ENCODE assay signal across 8 mouse cellular contexts in the genomic region with DNA sequence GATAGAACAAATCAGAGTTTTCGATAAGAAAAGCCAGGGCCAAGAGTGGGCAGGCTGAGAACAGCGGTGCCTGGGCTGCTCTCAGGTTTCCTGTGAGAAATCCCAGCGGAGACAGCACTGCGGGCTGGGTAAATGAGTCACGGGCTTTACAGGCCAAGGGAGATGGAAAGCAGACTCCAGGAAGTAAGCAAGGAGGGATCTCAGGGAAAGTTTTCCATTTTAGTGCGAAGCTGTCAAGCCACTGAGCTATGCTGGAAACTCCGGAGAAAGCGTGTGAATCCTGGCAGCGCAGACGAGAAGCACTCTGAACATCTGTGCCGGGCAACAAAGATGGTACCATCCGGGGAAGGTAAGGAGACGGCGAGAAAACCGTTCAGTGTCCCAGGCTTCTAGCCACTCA. TPM values are rescaled to one million over a fixed set of nuclear protein-coding genes. Genes with fewer than 3 reads are reported as not detected.
DNase-seq lines count a peak whose midpoint lies in the region; ATAC-seq and TF ChIP-seq lines count a peak whose summit lies in the region.

No protein-coding gene starts in this region.

- H3K27ac ChIP-seq in liver, embryonic 12.5 days, result 0 out of 2 replicates have a peak overlapping the region, but pooled peaks have one; percentile 28
- no peak overlapping the region for H3K27ac ChIP-seq in liver, postnatal 0 days (ENCODE audit: low read depth)
- H3K27ac ChIP-seq in heart, embryonic 16.5 days (ENCODE audit: low read length), result peak overlapping the region; percentile 61
- H3K27ac ChIP-seq in stomach, embryonic 14.5 days (ENCODE audit: low read length), result peak overlapping the region; percentile 90

- no peak overlapping the region for H3K9ac ChIP-seq in liver, embryonic 12.5 days
- H3K9ac ChIP-seq in liver, postnatal 0 days (replicated peaks), result no peak overlapping the region
- peak overlapping the region; percentile 49 for H3K9ac ChIP-seq in heart, embryonic 16.5 days (ENCODE audit: low read length)
- H3K9ac ChIP-seq in stomach, embryonic 14.5 days (replicated peaks; ENCODE audit: low read depth, low read length), result peak overlapping the region; percentile 25; the same call in 1 of the 2 replicates

- H3K36me3 ChIP-seq in liver, embryonic 12.5 days, result no peaks in the 10 kb centered on the region
- no peaks in the 10 kb centered on the region for H3K36me3 ChIP-seq in liver, postnatal 0 days (replicated peaks; ENCODE audit: insufficient read depth, low read length)
- no peaks in the 10 kb centered on the region for H3K36me3 ChIP-seq in heart, embryonic 16.5 days (ENCODE audit: control insufficient read depth, insufficient read depth)
- no peaks in the 10 kb centered on the region for H3K36me3 ChIP-seq in stomach, embryonic 14.5 days (ENCODE audit: control insufficient read depth, insufficient read depth, low read length)

- no peaks in the 10 kb centered on the region for H3K9me3 ChIP-seq in liver, embryonic 12.5 days (replicated peaks)
- no peaks in the 10 kb centered on the region for H3K9me3 ChIP-seq in liver, postnatal 0 days (ENCODE audit: low read length)
- no peaks in the 10 kb centered on the region for H3K9me3 ChIP-seq in heart, embryonic 16.5 days (replicated peaks; ENCODE audit: control insufficient read depth, low read length)
- H3K9me3 ChIP-seq in stomach, embryonic 14.5 days (ENCODE audit: control insufficient read depth, low read depth, low read length), result no peaks in the 10 kb centered on the region

- TF ChIP-seq EP300 in liver, postnatal 0 days (IDR thresholded peaks at IDR 0.05; ENCODE audit: low read depth), result no peak

- H3K4me2 ChIP-seq in liver, embryonic 12.5 days, result peak overlapping the region; percentile 0; the same call in 1 of the 2 replicates
- no peak overlapping the region for H3K4me2 ChIP-seq in liver, postnatal 0 days (ENCODE audit: low read depth, low read length)
- peak overlapping the region; percentile 49 for H3K4me2 ChIP-seq in heart, embryonic 16.5 days (ENCODE audit: low read depth, low read length)
- H3K4me2 ChIP-seq in stomach, embryonic 14.5 days (replicated peaks; ENCODE audit: low read depth, low read length), result peak overlapping the region; percentile 37

- 31% methylated on average over 15 of the region's 15 CpGs for WGBS in liver, embryonic 12.5 days (ENCODE audit: insufficient replicate concordance)
- 39% methylated on average over 15 of the region's 15 CpGs for WGBS in liver, postnatal 0 days (ENCODE audit: insufficient replicate concordance)
- 14% methylated on average over 15 of the region's 15 CpGs for WGBS in heart, embryonic 16.5 days
- 7% methylated on average over 15 of the region's 15 CpGs for WGBS in stomach, embryonic 14.5 days

- H3K4me3 ChIP-seq in liver, embryonic 12.5 days, result no peak overlapping the region
- no peak overlapping the region for H3K4me3 ChIP-seq in liver, postnatal 0 days (ENCODE audit: low read depth, low read length)
- peak overlapping the region; percentile 23 for H3K4me3 ChIP-seq in heart, embryonic 16.5 days (ENCODE audit: low read length)
- peak overlapping the region; percentile 22 for H3K4me3 ChIP-seq in stomach, embryonic 14.5 days (ENCODE audit: low read depth, low read length)

- DNase-seq in liver, postnatal 0 days, result no peak
- DNase-seq in embryo, embryonic 11 days, result peak; percentile 74
- DNase-seq in kidney, postnatal 36 days, result peak; percentile 52 to 58
- no peak for DNase-seq in cerebellum, adult 11-12 months
- DNase-seq in thymus, postnatal 36 days, result no peak

- no peak for ATAC-seq in liver, embryonic 12.5 days
- no peak for ATAC-seq in liver, postnatal 0 days
- peak; percentile 50 for ATAC-seq in heart, embryonic 16.5 days (replicated peaks; ENCODE audit: extremely low read depth, insufficient read depth, low FRiP score)
- ATAC-seq in stomach, embryonic 14.5 days (ENCODE audit: insufficient number of reproducible peaks, insufficient read depth, low FRiP score, low read depth), result peak; percentile 76

- peaks cover 17% of the 10 kb centered on the region for H3K4me1 ChIP-seq in liver, embryonic 12.5 days
- peaks cover 16% of the 10 kb centered on the region for H3K4me1 ChIP-seq in liver, postnatal 0 days (ENCODE audit: insufficient read depth)
- H3K4me1 ChIP-seq in heart, embryonic 16.5 days (ENCODE audit: control insufficient read depth, insufficient read depth, low read length), result peaks cover 9% of the 10 kb centered on the region; the same call in 1 of the 2 replicates
- H3K4me1 ChIP-seq in stomach, embryonic 14.5 days (ENCODE audit: control insufficient read depth, insufficient read depth, low read length), result peaks cover 6% of the 10 kb centered on the region; the same call in 1 of the 2 replicates

- H3K27me3 ChIP-seq in liver, embryonic 12.5 days (replicated peaks), result peaks cover 22% of the 10 kb centered on the region
- no peaks in the 10 kb centered on the region for H3K27me3 ChIP-seq in liver, postnatal 0 days (ENCODE audit: insufficient read depth, low read length)
- no peaks in the 10 kb centered on the region for H3K27me3 ChIP-seq in heart, embryonic 16.5 days (ENCODE audit: control insufficient read depth, insufficient read depth, low read length)
- no peaks in the 10 kb centered on the region for H3K27me3 ChIP-seq in stomach, embryonic 14.5 days (ENCODE audit: control insufficient read depth, insufficient read depth, low read length)

- TF ChIP-seq CTCF in liver, postnatal 0 days (IDR thresholded peaks at IDR 0.05; ENCODE audit: low read depth), result no peak

RNA-seq across cellular contexts. Expression of a gene that starts 11.2 kb away (rescaled TPM):
- polyA plus RNA-seq in liver, embryonic 12.5 days (2016; fragmentation: Nextera tagmentation; extraction: Ambion mirVana), result 14.1 and 14.5 TPM in 2 replicates
- 6.2 and 6.8 TPM in 2 replicates for polyA plus RNA-seq in liver, postnatal 0 days (2015; fragmentation: Nextera tagmentation; extraction: Ambion mirVana)
- 34.0 and 36.2 TPM in 2 replicates for polyA plus RNA-seq in heart, embryonic 16.5 days (2015; fragmentation: Nextera tagmentation; extraction: Ambion mirVana)
- polyA plus RNA-seq in stomach, embryonic 14.5 days (2014; fragmentation: Nextera tagmentation; extraction: Ambion mirVana), result 18.5 and 20.8 TPM in 2 replicates

RNA-seq across cellular contexts. Expression of a gene that starts 28.0 kb away (rescaled TPM):
- polyA plus RNA-seq in liver, embryonic 12.5 days (2016; fragmentation: Nextera tagmentation; extraction: Ambion mirVana), result 47.2 and 51.0 TPM in 2 replicates
- polyA plus RNA-seq in liver, postnatal 0 days (2015; fragmentation: Nextera tagmentation; extraction: Ambion mirVana), result 48.0 and 50.2 TPM in 2 replicates
- 62.4 and 63.7 TPM in 2 replicates for polyA plus RNA-seq in heart, embryonic 16.5 days (2015; fragmentation: Nextera tagmentation; extraction: Ambion mirVana)
- 75.8 and 82.9 TPM in 2 replicates for polyA plus RNA-seq in stomach, embryonic 14.5 days (2014; fragmentation: Nextera tagmentation; extraction: Ambion mirVana)

RNA-seq across cellular contexts. Expression of a gene that starts 42.5 kb away (rescaled TPM):
- 89.0 and 93.5 TPM in 2 replicates for polyA plus RNA-seq in liver, embryonic 12.5 days (2016; fragmentation: Nextera tagmentation; extraction: Ambion mirVana)
- polyA plus RNA-seq in liver, postnatal 0 days (2015; fragmentation: Nextera tagmentation; extraction: Ambion mirVana), result 41.1 and 42.2 TPM in 2 replicates
- 72.1 and 80.0 TPM in 2 replicates for polyA plus RNA-seq in heart, embryonic 16.5 days (2015; fragmentation: Nextera tagmentation; extraction: Ambion mirVana)
- 96.0 and 101 TPM in 2 replicates for polyA plus RNA-seq in stomach, embryonic 14.5 days (2014; fragmentation: Nextera tagmentation; extraction: Ambion mirVana)

RNA-seq across cellular contexts. Expression of a gene that starts 43.3 kb away (rescaled TPM):
- polyA plus RNA-seq in liver, embryonic 12.5 days (2016; fragmentation: Nextera tagmentation; extraction: Ambion mirVana), result 0.22 TPM in 1 of 2 replicates, not detected in the other
- polyA plus RNA-seq in liver, postnatal 0 days (2015; fragmentation: Nextera tagmentation; extraction: Ambion mirVana), result 0.17 TPM in 1 of 2 replicates, not detected in the other
- 0.71 TPM in 1 of 2 replicates, not detected in the other for polyA plus RNA-seq in heart, embryonic 16.5 days (2015; fragmentation: Nextera tagmentation; extraction: Ambion mirVana)
- 0.95 and 1.5 TPM in 2 replicates for polyA plus RNA-seq in stomach, embryonic 14.5 days (2014; fragmentation: Nextera tagmentation; extraction: Ambion mirVana)

Comparison
In these comparisons a context has a peak if more than half of its experiments do, and no peak if none do; other contexts are left out.
1. ATAC-seq: peak in heart, embryonic 16.5 days (single experiment) and stomach, embryonic 14.5 days (single experiment); none in liver, embryonic 12.5 days (single experiment) and liver, postnatal 0 days (single experiment).
2. H3K4me3 ChIP-seq: peak in heart, embryonic 16.5 days (single experiment) and stomach, embryonic 14.5 days (single experiment); none in liver, embryonic 12.5 days (single experiment) and liver, postnatal 0 days (single experiment).
3. H3K9ac ChIP-seq: peak in heart, embryonic 16.5 days (single experiment) and stomach, embryonic 14.5 days (single experiment); none in liver, embryonic 12.5 days (single experiment) and liver, postnatal 0 days (single experiment).
4. DNase-seq: peak in embryo, embryonic 11 days (single experiment) and kidney, postnatal 36 days (2 of 2); none in liver, postnatal 0 days (single experiment), cerebellum, adult 11-12 months (single experiment) and thymus, postnatal 36 days (0 of 2).